Mouse (Mus musculus) testis, adult 2 months (tissue): ENCODE measurements around the gene Fam241b. TPM values are rescaled to one million over a fixed set of nuclear protein-coding genes. Genes with fewer than 3 reads are reported as not detected.

ENCODE experiments used
- H3K27ac ChIP-seq: fragments of 200-500 bp; 2 replicates; pipeline ENCODE4 v1.5.1; 2012; ENCODE audit warnings: low read depth, low read length; ENCODE audit not compliant: control insufficient read depth, insufficient read depth
- H3K27me3 ChIP-seq: fragments of 200-500 bp; 2 replicates; pipeline ENCODE4 v1.6.1; 2012; ENCODE audit warnings: mild to moderate bottlenecking, low read length, moderate library complexity; ENCODE audit not compliant: control insufficient read depth, insufficient read depth
- H3K36me3 ChIP-seq: fragments of 200-500 bp; 2 replicates; pipeline ENCODE4 v1.6.1; 2012; ENCODE audit warnings: mild to moderate bottlenecking, low read length; ENCODE audit not compliant: control insufficient read depth, insufficient read depth
- H3K4me1 ChIP-seq: fragments of 200-500 bp; 2 replicates; pipeline ENCODE4 v1.6.1; 2012; ENCODE audit warnings: low read length; ENCODE audit not compliant: control insufficient read depth, insufficient read depth
- H3K4me3 ChIP-seq: fragments of 200-500 bp; 2 replicates; pipeline ENCODE4 v1.5.1; 2012; ENCODE audit warnings: low read depth, mild to moderate bottlenecking, low read length, moderate library complexity, mixed read lengths; ENCODE audit not compliant: control insufficient read depth
- CTCF ChIP-seq: fragments of 200-500 bp; IDR thresholded peaks from 2 replicates; pipeline ENCODE4 v1.5.1; 2012; ENCODE audit warnings: low read depth, mild to moderate bottlenecking, inconsistent platforms, low read length, moderate library complexity; ENCODE audit not compliant: control insufficient read depth, insufficient read depth, insufficient replicate concordance
- POLR2A ChIP-seq: fragments of 200-500 bp; IDR thresholded peaks from 2 replicates; pipeline ENCODE4 v1.6.1; 2012; ENCODE audit warnings: low read depth, mild to moderate bottlenecking, inconsistent platforms, low read length, moderate library complexity; ENCODE audit not compliant: control insufficient read depth
- polyA plus RNA-seq: library from polyadenylated mRNA; depleted of rRNA; stranded (reverse); fragments of >200 nt; gene quantifications from 2 replicates; pipeline ENCODE4 v1.2.3, GENCODE M21; 2012

Gene Fam241b
- polyA plus RNA-seq, 1 experiment, result 5.3 TPM

GRCm38 (mm10) chr10:62104835-62105576 is 38.7 kb downstream of the Fam241b start:
- H3K4me1 ChIP-seq, result no peaks in the 10 kb centered on the region
- TF ChIP-seq POLR2A (no peak), CTCF (peak; percentile 51; the same call in 1 of the 2 replicates)
- H3K4me3 ChIP-seq, result no peak overlapping the region
- no peak overlapping the region for H3K27ac ChIP-seq
- H3K27me3 ChIP-seq, result no peaks in the 10 kb centered on the region
- H3K36me3 ChIP-seq, result no peaks in the 10 kb centered on the region

- H3K4me1 ChIP-seq, result 0 out of 2 replicates have a peak, but pooled peaks cover 2% of the 10 kb centered on the region
- H3K27ac ChIP-seq, result no peak overlapping the region
- no peak overlapping the region for H3K4me3 ChIP-seq
- TF ChIP-seq CTCF (peak; percentile 52; the same call in 1 of the 2 replicates), POLR2A (no peak)
- H3K27me3 ChIP-seq, result no peaks in the 10 kb centered on the region
- H3K36me3 ChIP-seq, result no peaks in the 10 kb centered on the region
These were observed 41.9 kb downstream of the Fam241b start for GRCm38 (mm10) chr10:62101504-62102439.

- H3K36me3 ChIP-seq, result no peaks in the 10 kb centered on the region
- no peaks in the 10 kb centered on the region for H3K27me3 ChIP-seq
- no peak overlapping the region for H3K27ac ChIP-seq
- peak overlapping the region; percentile 53 for H3K4me3 ChIP-seq
- TF ChIP-seq CTCF (no peak), POLR2A (no peak)
- 0 out of 2 replicates have a peak, but pooled peaks cover 2% of the 10 kb centered on the region for H3K4me1 ChIP-seq
These were observed 43.8 kb downstream of the Fam241b start for GRCm38 (mm10) chr10:62099749-62100403.

- Histone ChIP-seq H3K4me3 (no peak overlapping the region), H3K36me3 (no peaks in the 10 kb centered on the region), H3K4me1 (0 out of 2 replicates have a peak, but pooled peaks cover 2% of the 10 kb centered on the region), H3K27ac (no peak overlapping the region), H3K27me3 (no peaks in the 10 kb centered on the region)
- TF ChIP-seq POLR2A (no peak), CTCF (no peak)
These were observed 49.3 kb downstream of the Fam241b start for GRCm38 (mm10) chr10:62094401-62094800.

GRCm38 (mm10) chr10:62093903-62094302 is 49.8 kb downstream of the Fam241b start:
- Histone ChIP-seq H3K27me3 (no peaks in the 10 kb centered on the region), H3K36me3 (no peaks in the 10 kb centered on the region), H3K27ac (no peak overlapping the region), H3K4me3 (no peak overlapping the region), H3K4me1 (0 out of 2 replicates have a peak, but pooled peaks cover 2% of the 10 kb centered on the region)
- TF ChIP-seq CTCF, result no peak
- TF ChIP-seq POLR2A, result no peak

- no peak for TF ChIP-seq CTCF
- no peak for TF ChIP-seq POLR2A
- Histone ChIP-seq H3K36me3 (no peaks in the 10 kb centered on the region), H3K27ac (no peak overlapping the region), H3K27me3 (no peaks in the 10 kb centered on the region), H3K4me3 (no peak overlapping the region), H3K4me1 (no peaks in the 10 kb centered on the region)
These were observed 54.2 kb downstream of the Fam241b start for GRCm38 (mm10) chr10:62089486-62089885.
